Mouse (Mus musculus) limb, embryonic 10.5 days (tissue): ENCODE results near the gene Rap1gap2. TPM values are rescaled to one million over a fixed set of nuclear protein-coding genes. Genes with fewer than 3 reads are reported as not detected.

ENCODE experiments used
- DNase-seq: peaks from one replicate; pipeline ENCODE4 v3.0.0-alpha.2; 2017; ENCODE audit warnings: low spot score
- H3K27ac ChIP-seq: fragments of 300-500 bp; sonication (generic); 2 replicates; pipeline ENCODE4 v1.5.1; 2016; ENCODE audit warnings: mild to moderate bottlenecking
- H3K27me3 ChIP-seq: fragments of 300-500 bp; sonication (generic); 2 replicates; pipeline ENCODE4 v1.6.1; 2016; ENCODE audit warnings: low read depth, mild to moderate bottlenecking; ENCODE audit not compliant: poor library complexity, severe bottlenecking
- H3K36me3 ChIP-seq: fragments of 300-500 bp; sonication (generic); 2 replicates; pipeline ENCODE4 v1.6.1; 2016; ENCODE audit warnings: mild to moderate bottlenecking, moderate library complexity
- H3K4me1 ChIP-seq: fragments of 300-500 bp; sonication (generic); 2 replicates; pipeline ENCODE4 v1.6.1; 2016
- H3K4me3 ChIP-seq: fragments of 300-500 bp; sonication (generic); 2 replicates; pipeline ENCODE4 v1.5.1; 2016; ENCODE audit warnings: mild to moderate bottlenecking, moderate library complexity
- H3K9me3 ChIP-seq: fragments of 300-500 bp; sonication (generic); replicated peaks from 2 replicates; pipeline ENCODE4 v1.6.1; 2016; ENCODE audit warnings: mild to moderate bottlenecking
- WGBS: fragments of 180-500 bp; shearing (Covaris S2); methylation state at CpG from one replicate; pipeline ENCODE4 v1.1.7; 2016; 5-methylcytosine and 5-hydroxymethylcytosine counted together
- polyA plus RNA-seq: library from polyadenylated mRNA; unstranded; fragments of >200 nt; fragmentation: Nextera tagmentation; extraction: Ambion mirVana; gene quantifications from 2 replicates; pipeline ENCODE4 v1.2.1, GENCODE M21; 2016

Rap1gap2 gene
- polyA plus RNA-seq, 1 experiment from 2014 or later: 0.34 TPM

GRCm38 (mm10) chr11:74412462-74412861 is 198.3 kb downstream of the Rap1gap2 start:
- H3K36me3 ChIP-seq: no peaks in the 10 kb centered on the region
- no peaks in the 10 kb centered on the region for H3K27me3 ChIP-seq
- WGBS: 87% methylated on average over 3 of the region's 3 CpGs
- H3K9me3 ChIP-seq: no peaks in the 10 kb centered on the region
- no peak overlapping the region for H3K27ac ChIP-seq
- H3K4me1 ChIP-seq: peaks cover 16% of the 10 kb centered on the region
- no peak overlapping the region for H3K4me3 ChIP-seq
- no peak for DNase-seq

DNA sequence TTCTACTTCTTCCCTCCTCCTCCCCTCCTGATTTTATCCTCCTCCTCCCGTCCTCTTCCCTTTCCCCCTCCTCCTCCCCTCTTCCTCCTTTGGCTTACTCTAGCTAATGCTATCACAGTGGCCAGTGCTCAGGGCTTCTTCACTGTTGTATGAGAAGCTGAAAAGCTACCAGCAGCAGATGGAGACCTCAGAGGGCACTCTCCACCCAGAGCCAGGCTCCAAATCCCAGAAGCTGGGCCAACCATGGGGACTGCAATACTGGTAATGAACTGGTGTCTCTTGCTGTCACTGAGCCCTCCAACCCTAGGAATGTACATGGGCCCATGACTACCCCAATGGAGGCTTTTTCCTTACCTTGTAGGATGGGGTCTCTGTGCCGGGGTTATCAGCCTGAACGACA is 198.8 kb downstream of the Rap1gap2 start:
- Histone ChIP-seq H3K4me3 (no peak overlapping the region), H3K36me3 (no peaks in the 10 kb centered on the region), H3K27ac (no peak overlapping the region), H3K9me3 (no peaks in the 10 kb centered on the region), H3K4me1 (peaks cover 16% of the 10 kb centered on the region), H3K27me3 (no peaks in the 10 kb centered on the region)
- WGBS: 71% methylated on average over 3 of the region's 3 CpGs
- DNase-seq: no peak

DNA sequence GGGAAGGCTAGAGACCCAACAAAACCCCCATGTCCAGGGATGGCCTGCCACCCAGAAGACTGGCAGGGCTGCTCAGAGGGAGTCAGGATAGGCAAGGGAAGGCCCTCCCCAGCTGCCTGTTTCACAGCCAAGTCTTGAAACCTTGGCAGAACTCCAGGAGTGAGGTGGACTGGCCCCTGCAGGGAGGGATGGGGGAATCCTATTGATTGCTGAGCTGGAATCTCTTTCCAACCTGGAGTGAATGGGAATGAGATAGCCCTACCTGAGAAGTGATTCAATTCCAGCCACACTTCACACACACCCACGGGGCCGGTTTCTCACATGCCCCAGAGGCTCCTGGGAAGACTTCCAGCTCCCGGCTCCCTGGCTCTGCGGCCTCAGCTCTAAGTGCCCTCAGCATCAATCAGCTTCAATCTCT is 200.9 kb downstream of the Rap1gap2 start:
- no peaks in the 10 kb centered on the region for H3K9me3 ChIP-seq
- no peak for DNase-seq
- H3K36me3 ChIP-seq: no peaks in the 10 kb centered on the region
- H3K4me3 ChIP-seq: no peak overlapping the region
- peak overlapping the region; percentile 7; the same call in 1 of the 2 replicates for H3K27ac ChIP-seq
- H3K4me1 ChIP-seq: peaks cover 16% of the 10 kb centered on the region
- 56% methylated on average over 4 of the region's 4 CpGs for WGBS
- H3K27me3 ChIP-seq: no peaks in the 10 kb centered on the region

DNA sequence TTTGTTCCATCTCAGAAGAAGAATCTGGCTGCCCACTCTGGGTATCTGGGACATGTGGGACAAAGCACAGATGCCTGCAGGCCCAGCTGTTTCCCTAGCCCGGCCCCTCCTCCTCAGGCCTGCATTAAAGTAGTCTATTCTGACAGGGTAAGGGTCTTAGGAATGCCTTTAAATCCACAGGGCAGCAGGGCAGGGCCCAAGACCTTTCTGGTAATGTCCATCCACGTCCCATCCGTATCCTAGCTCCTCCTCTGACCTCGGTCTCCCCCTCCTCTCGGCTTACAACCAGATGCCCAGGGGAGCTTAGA is 201.3 kb downstream of the Rap1gap2 start:
- Histone ChIP-seq H3K4me3 (no peak overlapping the region), H3K27ac (peak overlapping the region; percentile 7; the same call in 1 of the 2 replicates), H3K27me3 (no peaks in the 10 kb centered on the region), H3K4me1 (peaks cover 16% of the 10 kb centered on the region), H3K36me3 (no peaks in the 10 kb centered on the region), H3K9me3 (no peaks in the 10 kb centered on the region)
- 54% methylated on average over 5 of the region's 5 CpGs for WGBS
- DNase-seq: no peak

DNA sequence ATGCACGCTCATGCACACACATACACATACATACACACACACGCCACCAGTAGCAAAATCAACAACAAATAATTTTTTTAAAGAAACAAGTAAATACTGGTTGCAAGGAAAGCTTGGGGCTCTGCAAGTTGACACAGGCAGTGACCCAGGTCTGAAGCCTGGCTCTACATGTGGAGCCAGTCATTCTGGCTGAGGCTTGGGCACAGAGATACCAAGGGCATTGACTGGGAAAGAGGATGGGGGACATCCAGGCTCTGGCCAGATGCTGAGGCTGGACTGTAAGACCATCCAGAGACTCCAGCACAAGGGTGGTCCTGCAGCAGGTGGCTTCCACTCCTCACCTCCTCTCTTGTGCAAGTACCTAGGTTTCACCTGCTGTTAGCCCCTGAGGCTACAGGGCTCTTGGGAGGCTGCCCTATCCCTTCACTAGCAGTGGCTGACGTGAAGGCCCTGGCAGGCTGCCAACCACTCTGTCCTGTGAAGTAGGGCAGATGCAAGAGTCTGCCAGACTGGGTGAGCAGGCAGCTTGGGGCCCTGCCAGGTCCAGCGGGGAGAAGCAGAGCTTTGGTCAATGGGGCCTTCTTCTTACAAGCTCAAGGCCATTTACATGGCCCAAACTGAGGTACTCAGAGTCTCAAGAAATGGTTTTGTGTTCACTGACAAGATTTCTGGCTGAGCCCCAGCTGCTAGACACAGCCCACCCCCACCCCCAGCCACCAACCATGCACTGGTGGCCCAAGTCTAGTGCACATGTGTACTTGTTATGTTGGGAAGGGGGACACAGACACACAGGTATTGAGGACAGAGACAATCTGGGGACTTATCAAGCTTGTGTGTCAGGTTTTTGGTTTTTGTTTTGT is 201.9 kb downstream of the Rap1gap2 start:
- no peak overlapping the region for H3K4me3 ChIP-seq
- 82% methylated on average over 4 of the region's 4 CpGs for WGBS
- DNase-seq: no peak
- no peaks in the 10 kb centered on the region for H3K36me3 ChIP-seq
- peaks cover 16% of the 10 kb centered on the region for H3K4me1 ChIP-seq
- peak overlapping the region; percentile 56; the same call in 1 of the 2 replicates for H3K27ac ChIP-seq
- no peaks in the 10 kb centered on the region for H3K27me3 ChIP-seq
- no peaks in the 10 kb centered on the region for H3K9me3 ChIP-seq

- Histone ChIP-seq H3K27me3 (no peaks in the 10 kb centered on the region), H3K9me3 (no peaks in the 10 kb centered on the region), H3K36me3 (no peaks in the 10 kb centered on the region), H3K4me1 (peaks cover 16% of the 10 kb centered on the region), H3K27ac (no peak overlapping the region), H3K4me3 (no peak overlapping the region)
- WGBS: 77% methylated on average over 7 of the region's 7 CpGs
- no peak for DNase-seq
These were observed 205.5 kb downstream of the Rap1gap2 start for GRCm38 (mm10) chr11:74405201-74405600.

- Histone ChIP-seq H3K4me3 (no peak overlapping the region), H3K27me3 (no peaks in the 10 kb centered on the region), H3K4me1 (peaks cover 7% of the 10 kb centered on the region), H3K27ac (no peak overlapping the region), H3K36me3 (no peaks in the 10 kb centered on the region), H3K9me3 (no peaks in the 10 kb centered on the region)
- DNase-seq: no peak
- WGBS: 37% methylated on average over 2 of the region's 2 CpGs
These were observed 206.5 kb downstream of the Rap1gap2 start for GRCm38 (mm10) chr11:74404216-74404615.

- DNase-seq: no peak
These were observed 208.6 kb downstream of the Rap1gap2 start for GRCm38 (mm10) chr11:74402126-74402525.

DNA sequence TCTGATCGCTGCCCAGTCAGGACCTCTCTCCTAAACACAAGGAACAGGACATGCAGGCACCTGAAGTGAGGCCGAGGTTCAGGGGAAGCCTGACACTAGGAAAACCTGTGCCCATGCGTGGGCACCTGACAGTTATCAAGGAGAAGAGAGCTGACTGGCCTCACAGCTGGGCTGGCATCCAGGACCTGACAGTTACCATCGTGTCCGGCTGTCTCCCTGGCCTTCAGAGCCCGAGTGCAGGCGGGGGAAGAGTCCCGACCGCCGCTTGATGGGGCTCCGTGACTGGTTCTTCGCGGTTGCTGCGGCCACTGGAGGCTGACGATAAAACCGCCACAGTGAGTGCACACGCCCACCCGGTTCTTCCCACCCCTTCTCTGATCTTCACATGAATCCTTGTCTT is 215.1 kb downstream of the Rap1gap2 start:
- no peaks in the 10 kb centered on the region for H3K9me3 ChIP-seq
- WGBS: 78% methylated on average over 18 of the region's 18 CpGs
- no peaks in the 10 kb centered on the region for H3K36me3 ChIP-seq
- no peaks in the 10 kb centered on the region for H3K4me1 ChIP-seq
- no peak overlapping the region for H3K4me3 ChIP-seq
- H3K27ac ChIP-seq: no peak overlapping the region
- no peaks in the 10 kb centered on the region for H3K27me3 ChIP-seq
- DNase-seq: no peak

More at GRCm38 (mm10) chr11:74402126-74402525, 208.6 kb downstream of the Rap1gap2 start:
- Histone ChIP-seq H3K36me3 (no peaks in the 10 kb centered on the region), H3K27ac (no peak overlapping the region), H3K9me3 (no peaks in the 10 kb centered on the region), H3K4me3 (no peak overlapping the region), H3K4me1 (no peaks in the 10 kb centered on the region), H3K27me3 (no peaks in the 10 kb centered on the region)
- 54% methylated on average over 2 of the region's 2 CpGs for WGBS

DNA sequence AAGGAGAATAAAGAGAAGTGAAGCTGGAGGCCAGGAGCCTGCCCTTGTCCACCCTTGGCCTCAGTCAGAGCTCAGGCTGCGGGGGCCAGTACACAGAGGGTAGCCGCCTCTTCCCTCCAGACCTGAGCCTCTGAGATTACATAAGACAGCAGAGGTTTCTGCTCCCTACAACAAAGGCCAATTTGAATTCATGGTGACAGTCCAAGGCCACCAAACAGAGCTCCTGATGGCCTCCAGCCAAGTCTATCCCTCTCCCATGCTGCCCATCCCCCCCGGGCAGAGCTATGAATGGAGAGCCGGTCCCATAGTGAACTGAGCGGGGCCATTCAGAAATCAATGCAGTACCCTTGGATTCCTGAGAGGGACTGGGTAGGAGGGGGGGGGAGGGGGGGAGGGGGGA is 217.2 kb downstream of the Rap1gap2 start:
- Histone ChIP-seq H3K4me3 (no peak overlapping the region), H3K36me3 (no peaks in the 10 kb centered on the region), H3K4me1 (no peaks in the 10 kb centered on the region), H3K27me3 (no peaks in the 10 kb centered on the region), H3K9me3 (no peaks in the 10 kb centered on the region), H3K27ac (no peak overlapping the region)
- DNase-seq: no peak
- 83% methylated on average over 5 of the region's 5 CpGs for WGBS

GRCm38 (mm10) chr11:74392903-74393302 is 217.8 kb downstream of the Rap1gap2 start:
- no peak overlapping the region for H3K27ac ChIP-seq

GRCm38 (mm10) chr11:74391899-74392298 is 218.8 kb downstream of the Rap1gap2 start:
- no peaks in the 10 kb centered on the region for H3K9me3 ChIP-seq
- no peaks in the 10 kb centered on the region for H3K4me1 ChIP-seq
- H3K27ac ChIP-seq: no peak overlapping the region
- no peak for DNase-seq
- H3K4me3 ChIP-seq: no peak overlapping the region
- 89% methylated on average over 11 of the region's 11 CpGs for WGBS
- H3K27me3 ChIP-seq: no peaks in the 10 kb centered on the region
- H3K36me3 ChIP-seq: no peaks in the 10 kb centered on the region

More at GRCm38 (mm10) chr11:74392903-74393302, 217.8 kb downstream of the Rap1gap2 start:
- H3K9me3 ChIP-seq: no peaks in the 10 kb centered on the region
- 71% methylated on average over 6 of the region's 6 CpGs for WGBS
- no peaks in the 10 kb centered on the region for H3K36me3 ChIP-seq
- H3K4me1 ChIP-seq: no peaks in the 10 kb centered on the region
- no peaks in the 10 kb centered on the region for H3K27me3 ChIP-seq
- no peak for DNase-seq
- no peak overlapping the region for H3K4me3 ChIP-seq

- H3K27me3 ChIP-seq: no peaks in the 10 kb centered on the region
- H3K9me3 ChIP-seq: no peaks in the 10 kb centered on the region
- H3K4me1 ChIP-seq: peaks cover 6% of the 10 kb centered on the region; the same call in 1 of the 2 replicates
- H3K27ac ChIP-seq: no peak overlapping the region
- DNase-seq: no peak
- H3K36me3 ChIP-seq: no peaks in the 10 kb centered on the region
- no peak overlapping the region for H3K4me3 ChIP-seq
- WGBS: 83% methylated on average over 5 of the region's 5 CpGs
These were observed 223.5 kb downstream of the Rap1gap2 start for GRCm38 (mm10) chr11:74387203-74387602.
